Mouse (Mus musculus): ENCODE results near the gene Gemin5. TPM values are rescaled to one million over a fixed set of nuclear protein-coding genes. Genes with fewer than 3 reads are reported as not detected.

Gemin5 gene
- polyA plus RNA-seq, 1 experiment from 2014 or later = 14.7 TPM

DNA sequence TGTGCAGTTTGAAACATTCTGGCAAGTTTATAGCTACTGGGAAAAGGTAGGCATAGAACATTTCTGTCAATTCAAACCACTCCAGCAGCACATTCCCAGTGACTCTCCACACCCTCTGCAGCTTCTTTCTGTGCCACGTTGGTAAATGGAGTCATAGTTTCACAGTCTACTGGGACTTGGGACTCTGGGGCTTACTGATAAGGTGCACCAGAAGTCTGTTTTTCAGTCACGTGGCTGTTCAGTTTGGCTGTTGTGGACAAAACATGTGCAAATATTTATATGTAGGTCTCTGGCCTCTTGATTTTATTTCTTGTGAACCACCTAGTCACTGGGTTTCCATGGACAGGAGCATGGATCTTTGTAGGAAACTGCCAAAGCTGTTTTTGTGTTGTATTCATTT is 40.8 kb downstream of the Gemin5 start:
- no peaks in the 10 kb centered on the region for H3K4me1 ChIP-seq (replicated peaks; ENCODE audit: control insufficient read depth, insufficient read depth, low read length)
- no peak overlapping the region for H3K4me3 ChIP-seq (ENCODE audit: low read length)
- H3K9me3 ChIP-seq (ENCODE audit: control insufficient read depth, low read length) = no peaks in the 10 kb centered on the region
- H3K27me3 ChIP-seq (ENCODE audit: control insufficient read depth, insufficient read depth, low read depth, low read length) = no peaks in the 10 kb centered on the region
- ATAC-seq (ENCODE audit: low read depth) = no peak
- no peak overlapping the region for H3K9ac ChIP-seq (ENCODE audit: low read length)
- no peak overlapping the region for H3K4me2 ChIP-seq (ENCODE audit: low read depth, low read length)
- peaks cover 17% of the 10 kb centered on the region for H3K36me3 ChIP-seq (ENCODE audit: control insufficient read depth, insufficient read depth, low read length)
- no peak overlapping the region for H3K27ac ChIP-seq (ENCODE audit: low read length)
- 73% methylated on average over 2 of the region's 2 CpGs for WGBS

DNA sequence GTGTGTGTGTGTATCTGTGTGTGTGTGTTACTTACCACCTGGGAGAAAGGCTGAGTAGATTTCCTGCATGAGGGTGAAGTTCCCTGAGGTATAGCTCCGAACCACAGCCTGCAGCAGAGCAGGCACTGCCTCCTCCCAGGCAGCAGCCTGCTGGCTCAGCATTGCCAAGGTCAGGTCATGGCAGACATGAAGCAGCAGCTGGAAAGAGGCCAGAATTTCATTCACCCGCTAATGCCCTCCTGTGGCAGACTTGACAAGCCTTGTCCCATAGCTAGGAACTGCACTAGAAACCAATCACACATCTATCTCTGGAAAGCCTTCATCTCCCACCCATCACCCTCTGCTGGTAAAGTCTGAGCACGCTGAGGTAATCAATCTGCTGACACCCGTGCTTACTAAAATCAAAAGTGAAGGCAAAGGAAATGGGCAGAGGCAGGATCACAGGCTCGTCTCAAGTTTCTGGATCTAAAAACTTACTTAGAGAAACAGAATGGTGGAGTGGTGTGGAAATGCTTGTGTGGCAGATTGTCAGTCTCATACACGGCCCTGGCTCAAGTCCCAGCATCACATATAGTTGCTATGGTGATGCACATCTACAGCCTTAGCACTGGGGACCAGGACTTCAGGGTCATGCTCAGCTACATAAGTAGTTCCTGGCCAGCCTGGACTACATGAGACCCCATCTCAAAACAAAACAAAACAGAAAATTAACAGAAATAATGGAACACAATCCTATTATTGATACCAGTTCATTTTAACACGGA is 41.8 kb downstream of the Gemin5 start:
- no peak overlapping the region for H3K4me3 ChIP-seq (ENCODE audit: low read length)
- H3K36me3 ChIP-seq (ENCODE audit: control insufficient read depth, insufficient read depth, low read length) = peaks cover 19% of the 10 kb centered on the region
- ATAC-seq (ENCODE audit: low read depth) = peak; percentile 53
- no peaks in the 10 kb centered on the region for H3K9me3 ChIP-seq (ENCODE audit: control insufficient read depth, low read length)
- no peak overlapping the region for H3K9ac ChIP-seq (ENCODE audit: low read length)
- H3K4me1 ChIP-seq (replicated peaks; ENCODE audit: control insufficient read depth, insufficient read depth, low read length) = no peaks in the 10 kb centered on the region
- 46% methylated on average over 7 of the region's 7 CpGs for WGBS
- no peak overlapping the region for H3K27ac ChIP-seq (ENCODE audit: low read length)
- no peaks in the 10 kb centered on the region for H3K27me3 ChIP-seq (ENCODE audit: control insufficient read depth, insufficient read depth, low read depth, low read length)
- no peak overlapping the region for H3K4me2 ChIP-seq (ENCODE audit: low read depth, low read length)

DNA sequence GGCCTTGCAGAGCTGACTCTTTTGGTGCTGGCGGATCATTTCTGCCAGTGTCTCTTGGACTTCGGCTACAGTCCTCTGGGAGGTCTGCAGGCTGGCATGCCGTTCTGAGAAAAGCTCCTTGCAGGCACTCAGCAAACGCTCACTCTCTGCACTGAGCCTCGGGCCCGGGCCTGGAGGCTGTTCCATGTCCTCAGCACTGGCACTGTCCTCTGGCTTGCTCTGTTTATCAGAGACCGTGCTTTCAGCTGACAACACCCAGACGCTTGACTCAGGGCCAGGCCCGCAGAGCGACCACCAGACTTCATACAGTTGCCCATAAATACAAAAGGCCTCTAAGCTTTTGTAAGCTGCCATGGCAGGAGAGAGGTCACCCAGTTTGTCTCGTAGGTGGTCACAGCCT is 43.3 kb downstream of the Gemin5 start:
- Histone ChIP-seq H3K4me1 (replicated peaks; ENCODE audit: control insufficient read depth, insufficient read depth, low read length) (no peaks in the 10 kb centered on the region), H3K4me3 (ENCODE audit: low read length) (no peak overlapping the region), H3K4me2 (ENCODE audit: low read depth, low read length) (no peak overlapping the region), H3K9me3 (ENCODE audit: control insufficient read depth, low read length) (no peaks in the 10 kb centered on the region), H3K27me3 (ENCODE audit: control insufficient read depth, insufficient read depth, low read depth, low read length) (no peaks in the 10 kb centered on the region), H3K36me3 (ENCODE audit: control insufficient read depth, insufficient read depth, low read length) (peaks cover 25% of the 10 kb centered on the region), H3K9ac (ENCODE audit: low read length) (no peak overlapping the region; the same call in 1 of the 2 replicates), H3K27ac (ENCODE audit: low read length) (peak overlapping the region; percentile 13; the same call in 1 of the 2 replicates)
- 61% methylated on average over 11 of the region's 11 CpGs for WGBS
- peak; percentile 58; the same call in 1 of the 2 replicates for ATAC-seq (ENCODE audit: low read depth)

DNA sequence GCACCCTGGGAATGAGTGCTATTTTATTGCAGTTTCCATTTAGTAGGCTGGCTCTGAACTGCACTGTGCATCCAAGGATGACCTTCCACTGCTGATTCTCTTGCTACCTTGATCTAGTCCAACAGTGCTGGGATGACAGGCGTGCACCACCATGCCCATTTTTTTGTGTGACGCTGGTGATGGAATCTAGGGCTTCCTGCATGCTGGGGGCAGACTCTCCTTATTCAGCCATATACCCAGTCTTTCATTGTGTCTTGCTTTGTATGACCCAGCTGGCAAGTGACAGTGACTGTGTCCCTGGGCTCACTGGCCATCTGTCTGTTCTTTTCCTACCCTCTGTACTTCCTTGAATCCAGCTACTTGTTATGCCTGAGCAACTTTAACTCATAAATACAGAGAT is 44.6 kb downstream of the Gemin5 start:
- WGBS = 91% methylated on average over 2 of the region's 2 CpGs
- no peak overlapping the region for H3K4me2 ChIP-seq (ENCODE audit: low read depth, low read length)
- no peak overlapping the region for H3K4me3 ChIP-seq (ENCODE audit: low read length)
- peaks cover 27% of the 10 kb centered on the region for H3K36me3 ChIP-seq (ENCODE audit: control insufficient read depth, insufficient read depth, low read length)
- no peak overlapping the region for H3K9ac ChIP-seq (ENCODE audit: low read length)
- H3K27me3 ChIP-seq (ENCODE audit: control insufficient read depth, insufficient read depth, low read depth, low read length) = no peaks in the 10 kb centered on the region
- H3K27ac ChIP-seq (ENCODE audit: low read length) = no peak overlapping the region
- no peaks in the 10 kb centered on the region for H3K9me3 ChIP-seq (ENCODE audit: control insufficient read depth, low read length)
- no peaks in the 10 kb centered on the region for H3K4me1 ChIP-seq (replicated peaks; ENCODE audit: control insufficient read depth, insufficient read depth, low read length)
- ATAC-seq (ENCODE audit: low read depth) = no peak

DNA sequence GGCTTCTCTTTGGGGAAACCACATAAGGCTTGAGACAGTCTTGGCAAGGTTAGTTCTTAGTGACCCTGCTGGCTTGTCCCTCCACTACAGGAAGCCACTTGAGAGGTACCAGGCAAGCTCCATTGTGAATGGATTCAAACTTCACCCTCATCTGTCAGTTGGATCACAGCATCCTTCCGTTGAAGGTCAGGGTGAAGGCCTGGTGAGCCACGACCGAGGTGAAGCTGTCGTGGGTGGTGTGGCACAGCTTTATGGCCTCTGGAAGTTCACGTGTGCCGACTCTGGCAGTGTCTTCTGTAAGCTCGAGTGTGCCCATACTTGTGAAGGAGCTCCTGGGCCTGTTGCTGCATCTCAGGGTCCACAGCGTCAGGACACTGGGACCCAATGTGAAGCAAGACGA is 47.0 kb downstream of the Gemin5 start:
- Histone ChIP-seq H3K4me1 (replicated peaks; ENCODE audit: control insufficient read depth, insufficient read depth, low read length) (no peaks in the 10 kb centered on the region), H3K4me2 (ENCODE audit: low read depth, low read length) (no peak overlapping the region), H3K27ac (ENCODE audit: low read length) (no peak overlapping the region), H3K27me3 (ENCODE audit: control insufficient read depth, insufficient read depth, low read depth, low read length) (no peaks in the 10 kb centered on the region), H3K4me3 (ENCODE audit: low read length) (no peak overlapping the region), H3K9me3 (ENCODE audit: control insufficient read depth, low read length) (no peaks in the 10 kb centered on the region), H3K9ac (ENCODE audit: low read length) (no peak overlapping the region), H3K36me3 (ENCODE audit: control insufficient read depth, insufficient read depth, low read length) (peaks cover 36% of the 10 kb centered on the region)
- WGBS = 86% methylated on average over 9 of the region's 9 CpGs
- ATAC-seq (ENCODE audit: low read depth) = no peak

DNA sequence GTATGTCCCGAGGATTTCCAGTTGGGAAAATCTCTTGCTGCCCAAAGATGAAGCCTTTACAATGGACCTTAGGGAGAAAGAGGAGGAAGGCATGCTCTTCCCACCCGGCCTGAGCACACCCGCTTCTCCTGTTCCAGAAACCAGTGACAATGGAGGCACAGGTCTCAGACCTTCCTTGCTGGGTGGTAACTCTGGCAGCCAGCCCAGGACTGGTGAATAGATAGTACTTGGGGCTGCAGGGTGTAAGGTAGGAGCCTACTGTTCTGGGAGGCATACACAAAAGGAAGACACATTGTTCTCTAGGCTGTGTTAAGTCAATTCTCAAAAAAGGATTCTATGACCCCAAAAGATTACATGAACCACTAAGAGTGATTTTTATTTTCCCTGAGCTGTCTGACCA is 47.7 kb downstream of the Gemin5 start:
- 80% methylated on average over 3 of the region's 3 CpGs for WGBS
- Histone ChIP-seq H3K9me3 (ENCODE audit: control insufficient read depth, low read length) (no peaks in the 10 kb centered on the region), H3K4me3 (ENCODE audit: low read length) (no peak overlapping the region), H3K4me1 (replicated peaks; ENCODE audit: control insufficient read depth, insufficient read depth, low read length) (no peaks in the 10 kb centered on the region), H3K4me2 (ENCODE audit: low read depth, low read length) (no peak overlapping the region), H3K27ac (ENCODE audit: low read length) (no peak overlapping the region), H3K27me3 (ENCODE audit: control insufficient read depth, insufficient read depth, low read depth, low read length) (no peaks in the 10 kb centered on the region), H3K9ac (ENCODE audit: low read length) (no peak overlapping the region), H3K36me3 (ENCODE audit: control insufficient read depth, insufficient read depth, low read length) (peaks cover 43% of the 10 kb centered on the region)
- no peak for ATAC-seq (ENCODE audit: low read depth)

DNA sequence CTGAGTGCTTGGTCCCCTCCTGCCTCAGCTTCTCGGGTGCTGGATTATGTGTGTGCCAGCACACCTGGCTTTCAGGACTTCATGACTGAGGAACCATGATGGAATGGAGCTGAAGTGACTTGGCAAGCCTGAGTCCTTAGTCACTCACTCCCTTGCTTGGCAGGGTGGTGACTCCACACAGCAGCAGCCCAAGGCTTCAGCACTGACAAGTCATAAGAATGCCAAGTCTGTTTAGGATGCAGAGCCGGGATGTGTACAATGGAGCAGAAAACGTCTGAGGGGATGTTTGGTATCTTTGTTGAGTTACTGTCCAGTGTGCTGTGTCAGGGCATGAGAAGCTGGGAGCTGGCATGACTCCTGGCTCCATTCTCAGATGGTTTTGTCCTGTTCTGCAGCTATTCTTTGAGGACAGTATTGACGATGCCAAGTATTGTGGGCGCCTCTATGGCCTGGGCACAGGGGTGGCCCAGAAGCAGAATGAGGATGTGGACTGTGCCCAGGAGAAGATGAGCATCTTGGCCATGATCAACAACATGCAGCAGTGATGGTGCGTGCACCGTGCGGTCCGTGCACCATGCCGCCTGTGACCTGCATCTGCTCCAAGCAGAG is 51.2 kb downstream of the Gemin5 start:
- H3K4me1 ChIP-seq (replicated peaks; ENCODE audit: control insufficient read depth, insufficient read depth, low read length) = no peaks in the 10 kb centered on the region
- no peak overlapping the region for H3K4me2 ChIP-seq (ENCODE audit: low read depth, low read length)
- H3K27ac ChIP-seq (ENCODE audit: low read length) = no peak overlapping the region
- no peak overlapping the region for H3K9ac ChIP-seq (ENCODE audit: low read length)
- WGBS = 84% methylated on average over 10 of the region's 10 CpGs
- no peaks in the 10 kb centered on the region for H3K9me3 ChIP-seq (ENCODE audit: control insufficient read depth, low read length)
- H3K36me3 ChIP-seq (ENCODE audit: control insufficient read depth, insufficient read depth, low read length) = peaks cover 61% of the 10 kb centered on the region
- H3K4me3 ChIP-seq (ENCODE audit: low read length) = no peak overlapping the region
- no peaks in the 10 kb centered on the region for H3K27me3 ChIP-seq (ENCODE audit: control insufficient read depth, insufficient read depth, low read depth, low read length)
- no peak for ATAC-seq (ENCODE audit: low read depth)

DNA sequence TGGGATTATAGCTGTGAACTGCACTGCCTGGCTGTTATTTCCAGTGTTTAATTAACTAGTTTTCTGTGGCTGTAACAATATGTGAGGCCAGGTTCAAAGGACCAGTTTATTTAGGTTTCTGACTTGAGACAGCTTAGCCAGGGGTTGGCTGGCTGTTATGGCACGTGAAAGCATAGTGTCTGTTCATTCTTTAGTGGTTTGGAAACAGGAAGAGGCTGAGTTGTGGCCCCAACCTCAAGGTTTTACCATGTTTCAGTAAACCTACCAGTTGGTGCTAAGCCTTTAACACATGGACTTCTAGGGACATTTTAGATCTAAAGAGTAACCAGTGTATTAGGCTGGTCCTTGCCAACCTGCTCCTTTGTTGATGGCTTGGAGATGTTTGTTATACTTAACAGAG is 51.8 kb downstream of the Gemin5 start:
- Histone ChIP-seq H3K4me1 (replicated peaks; ENCODE audit: control insufficient read depth, insufficient read depth, low read length) (no peaks in the 10 kb centered on the region), H3K9me3 (ENCODE audit: control insufficient read depth, low read length) (no peaks in the 10 kb centered on the region), H3K9ac (ENCODE audit: low read length) (no peak overlapping the region), H3K36me3 (ENCODE audit: control insufficient read depth, insufficient read depth, low read length) (peaks cover 61% of the 10 kb centered on the region), H3K4me2 (ENCODE audit: low read depth, low read length) (no peak overlapping the region), H3K4me3 (ENCODE audit: low read length) (no peak overlapping the region), H3K27me3 (ENCODE audit: control insufficient read depth, insufficient read depth, low read depth, low read length) (no peaks in the 10 kb centered on the region), H3K27ac (ENCODE audit: low read length) (no peak overlapping the region)
- 69% methylated on average over 1 of the region's 1 CpGs for WGBS
- no peak for ATAC-seq (ENCODE audit: low read depth)

DNA sequence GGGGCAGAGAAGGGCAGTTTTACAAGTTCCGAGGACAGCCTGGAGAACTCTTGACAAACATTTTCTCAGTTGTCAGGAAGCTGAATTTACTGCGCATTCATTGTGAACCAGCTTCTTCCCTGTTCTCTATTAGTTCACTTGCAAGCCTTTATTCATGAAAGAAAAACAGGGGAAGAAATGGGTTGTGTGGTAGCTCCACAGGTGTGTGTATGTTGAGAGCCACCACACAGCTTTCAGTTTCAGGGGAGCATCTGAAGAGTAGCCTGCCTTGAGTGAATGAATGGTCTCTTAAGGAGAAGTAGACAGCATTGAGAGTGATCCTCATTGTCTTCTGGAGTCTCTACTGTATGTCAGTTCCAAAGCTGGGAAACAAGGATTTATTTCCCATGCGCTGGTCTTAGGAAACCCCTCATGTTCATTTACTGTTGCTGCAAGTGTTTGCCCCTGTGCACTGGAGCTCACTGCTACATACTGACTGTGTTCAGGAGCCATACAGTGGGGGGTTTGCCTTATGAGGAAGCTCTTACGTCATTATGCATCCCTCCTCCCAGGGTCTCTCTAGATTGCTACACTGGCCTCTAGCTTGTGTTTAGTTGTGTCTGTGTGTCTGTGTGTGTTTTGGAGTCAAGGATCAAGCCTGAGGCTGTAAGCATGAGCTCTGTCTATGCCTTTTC is 60.5 kb downstream of the Gemin5 start:
- no peak for ATAC-seq (ENCODE audit: low read depth)
- Histone ChIP-seq H3K27me3 (ENCODE audit: control insufficient read depth, insufficient read depth, low read depth, low read length) (no peaks in the 10 kb centered on the region), H3K9ac (ENCODE audit: low read length) (no peak overlapping the region), H3K27ac (ENCODE audit: low read length) (no peak overlapping the region), H3K36me3 (ENCODE audit: control insufficient read depth, insufficient read depth, low read length) (peaks cover 28% of the 10 kb centered on the region), H3K4me1 (replicated peaks; ENCODE audit: control insufficient read depth, insufficient read depth, low read length) (peaks cover 10% of the 10 kb centered on the region), H3K4me2 (ENCODE audit: low read depth, low read length) (no peak overlapping the region), H3K9me3 (ENCODE audit: control insufficient read depth, low read length) (no peaks in the 10 kb centered on the region), H3K4me3 (ENCODE audit: low read length) (no peak overlapping the region)
- WGBS = 80% methylated on average over 4 of the region's 4 CpGs
